Mouse (Mus musculus): ENCODE measurements at regions not wholly inside any gene's neighbourhood (a gene's known extent, or its start where the extent isn't known, plus 50 kb on each side); places are given as distances from the start of the nearest gene placed in this dataset.

DNA sequence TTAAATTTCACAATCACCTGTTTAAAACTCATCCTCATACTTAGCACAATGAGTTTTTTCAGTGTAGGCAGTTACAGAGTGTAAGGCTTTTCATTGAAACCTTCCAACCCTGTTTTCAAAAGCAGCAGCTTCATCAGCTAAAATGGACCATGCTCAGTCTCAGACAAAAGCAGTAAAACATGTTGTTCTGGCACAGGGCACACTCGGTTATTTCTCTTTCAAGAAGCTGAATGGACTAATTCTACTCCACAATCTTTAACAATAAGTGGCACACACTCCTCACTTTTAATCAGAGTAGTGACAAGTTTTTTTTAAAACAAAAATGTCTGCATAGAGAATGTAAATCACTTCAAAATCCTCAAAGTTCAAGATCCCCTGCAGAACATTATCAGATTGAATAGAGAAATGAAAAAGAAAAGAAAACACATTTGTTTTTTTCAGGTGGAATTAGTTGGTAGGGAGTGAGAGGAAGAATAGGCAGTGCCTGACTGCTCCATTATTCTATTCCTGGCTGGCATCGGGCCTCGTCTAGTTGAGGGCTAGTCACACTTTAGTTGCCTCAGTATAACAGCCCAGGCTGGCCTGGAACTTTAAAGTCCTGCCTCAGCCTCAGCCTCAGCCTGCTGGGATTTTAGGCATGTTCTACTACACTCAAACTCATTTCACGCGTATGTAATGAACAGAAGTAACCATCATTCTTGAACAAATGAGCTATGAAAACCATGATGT is 128.2 kb upstream of the Cp start:
- no peak for TF ChIP-seq CTCF (IDR thresholded peaks at IDR 0.05; ENCODE audit: control insufficient read depth, insufficient read depth, low read length)
- TF ChIP-seq POLR2A (IDR thresholded peaks at IDR 0.05; ENCODE audit: borderline replicate concordance, control insufficient read depth, low read depth, low read length): no peak
- H3K4me3 ChIP-seq (replicated peaks; ENCODE audit: control insufficient read depth, low read depth, low read length): no peak overlapping the region
- WGBS: 82% methylated on average over 5 of the region's 5 CpGs
- no peaks in the 10 kb centered on the region for H3K4me1 ChIP-seq (ENCODE audit: control insufficient read depth, insufficient read depth, low read length)
- no peak overlapping the region for H3K27ac ChIP-seq (ENCODE audit: control insufficient read depth, insufficient read depth, low read depth, low read length, poor library complexity)

- H3K4me3 ChIP-seq (replicated peaks; ENCODE audit: control insufficient read depth, low read depth, low read length): no peak overlapping the region
- no peak overlapping the region for H3K27ac ChIP-seq (ENCODE audit: control insufficient read depth, insufficient read depth, low read depth, low read length, poor library complexity)
- no peaks in the 10 kb centered on the region for H3K4me1 ChIP-seq (ENCODE audit: control insufficient read depth, insufficient read depth, low read length)
- TF ChIP-seq CTCF (IDR thresholded peaks at IDR 0.05; ENCODE audit: control insufficient read depth, insufficient read depth, low read length): no peak
- TF ChIP-seq POLR2A (IDR thresholded peaks at IDR 0.05; ENCODE audit: borderline replicate concordance, control insufficient read depth, low read depth, low read length): no peak
- WGBS: 24% methylated on average over 2 of the region's 2 CpGs
Observed at GRCm38 (mm10) chr3:19829752-19830151, 127.1 kb upstream of the Cp start.

GRCm38 (mm10) chr3:19848031-19848735 is 108.7 kb upstream of the Cp start:
- Histone ChIP-seq H3K4me1 (ENCODE audit: control insufficient read depth, insufficient read depth, low read length) (no peaks in the 10 kb centered on the region), H3K4me3 (replicated peaks; ENCODE audit: control insufficient read depth, low read depth, low read length) (no peak overlapping the region), H3K27ac (ENCODE audit: control insufficient read depth, insufficient read depth, low read depth, low read length, poor library complexity) (no peak overlapping the region)
- WGBS: 72% methylated on average over 6 of the region's 6 CpGs
- TF ChIP-seq CTCF (IDR thresholded peaks at IDR 0.05; ENCODE audit: control insufficient read depth, insufficient read depth, low read length): no peak
- TF ChIP-seq POLR2A (IDR thresholded peaks at IDR 0.05; ENCODE audit: borderline replicate concordance, control insufficient read depth, low read depth, low read length): no peak

DNA sequence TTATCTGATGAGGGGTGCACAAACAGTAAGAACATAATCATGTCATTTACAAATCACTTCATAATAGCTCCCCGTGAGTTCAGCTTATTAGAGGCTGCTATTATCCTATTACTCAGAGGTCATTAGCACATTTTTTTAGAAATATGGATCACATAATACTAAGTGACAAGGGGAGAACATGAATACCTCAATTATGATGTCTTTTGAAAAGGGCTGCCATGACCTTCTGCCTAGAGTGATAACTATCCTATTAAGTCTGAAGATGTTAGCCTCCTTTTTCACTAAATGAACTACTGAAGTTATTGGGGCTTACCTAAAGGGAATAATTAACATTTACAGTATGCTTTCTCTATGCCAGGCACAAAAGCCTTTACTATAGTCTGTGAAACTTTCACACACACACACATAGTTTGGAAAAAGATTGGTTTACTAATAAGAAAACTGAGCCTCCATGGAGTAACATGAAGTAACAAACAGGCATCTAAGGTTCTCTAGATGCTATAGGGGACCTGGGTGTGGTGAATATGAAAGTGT is 108.1 kb upstream of the Cp start:
- Histone ChIP-seq H3K27ac (ENCODE audit: control insufficient read depth, insufficient read depth, low read depth, low read length, poor library complexity) (no peak overlapping the region), H3K4me3 (replicated peaks; ENCODE audit: control insufficient read depth, low read depth, low read length) (no peak overlapping the region), H3K4me1 (ENCODE audit: control insufficient read depth, insufficient read depth, low read length) (no peaks in the 10 kb centered on the region)
- WGBS: 59% methylated on average over 1 of the region's 1 CpGs
- TF ChIP-seq CTCF (IDR thresholded peaks at IDR 0.05; ENCODE audit: control insufficient read depth, insufficient read depth, low read length): no peak
- TF ChIP-seq POLR2A (IDR thresholded peaks at IDR 0.05; ENCODE audit: borderline replicate concordance, control insufficient read depth, low read depth, low read length): no peak

DNA sequence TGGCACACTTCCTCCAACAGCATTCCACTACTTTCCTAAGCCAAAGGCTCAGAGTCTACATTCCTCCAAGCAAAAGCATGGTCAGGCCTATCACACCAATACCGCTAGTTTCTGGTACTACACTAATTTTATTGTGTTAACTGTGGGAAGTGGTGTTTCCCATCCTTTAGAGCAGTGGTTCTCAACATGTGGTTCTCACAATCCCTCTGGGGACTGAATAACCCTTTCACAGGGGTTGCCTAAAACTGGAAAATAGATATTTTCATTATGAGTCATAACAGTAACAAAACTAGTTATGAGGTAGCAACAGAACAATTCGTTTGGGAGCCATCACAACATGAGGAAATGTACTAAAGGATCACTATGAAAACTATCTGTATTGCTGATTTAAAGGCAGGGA is 74.2 kb upstream of the Cp start:
- Histone ChIP-seq H3K4me3 (replicated peaks; ENCODE audit: control insufficient read depth, low read depth, low read length) (no peak overlapping the region), H3K27ac (ENCODE audit: control insufficient read depth, insufficient read depth, low read depth, low read length, poor library complexity) (no peak overlapping the region), H3K4me1 (ENCODE audit: control insufficient read depth, insufficient read depth, low read length) (no peaks in the 10 kb centered on the region)
- WGBS: 60% methylated on average over 2 of the region's 2 CpGs
- TF ChIP-seq POLR2A (IDR thresholded peaks at IDR 0.05; ENCODE audit: borderline replicate concordance, control insufficient read depth, low read depth, low read length): no peak
- no peak for TF ChIP-seq CTCF (IDR thresholded peaks at IDR 0.05; ENCODE audit: control insufficient read depth, insufficient read depth, low read length)

DNA sequence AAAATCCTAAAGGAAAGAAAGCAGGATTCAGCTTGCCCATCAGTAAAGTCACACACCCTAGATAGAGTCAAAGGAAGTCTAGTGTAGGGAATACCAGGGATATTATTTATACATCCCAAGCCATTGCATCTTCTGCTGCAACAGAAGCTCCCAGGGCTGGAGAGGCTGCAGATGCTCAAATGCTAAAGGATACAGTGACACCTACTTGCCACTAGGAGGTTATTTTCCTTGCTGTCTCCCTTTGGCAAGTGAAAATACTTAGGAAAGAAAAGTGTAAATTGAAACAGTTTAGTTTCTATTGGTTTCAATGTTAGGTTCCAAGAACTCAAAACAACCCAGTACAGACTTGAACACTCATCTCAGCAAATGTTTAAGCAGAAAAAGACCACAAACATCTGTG is 68.4 kb upstream of the Cp start:
- Histone ChIP-seq H3K4me3 (replicated peaks; ENCODE audit: control insufficient read depth, low read depth, low read length) (no peak overlapping the region), H3K4me1 (ENCODE audit: control insufficient read depth, insufficient read depth, low read length) (no peaks in the 10 kb centered on the region), H3K27ac (ENCODE audit: control insufficient read depth, insufficient read depth, low read depth, low read length, poor library complexity) (no peak overlapping the region)
- TF ChIP-seq POLR2A (IDR thresholded peaks at IDR 0.05; ENCODE audit: borderline replicate concordance, control insufficient read depth, low read depth, low read length): no peak
- TF ChIP-seq CTCF (IDR thresholded peaks at IDR 0.05; ENCODE audit: control insufficient read depth, insufficient read depth, low read length): no peak

- 7% methylated on average over 10 of the region's 10 CpGs for WGBS
- Histone ChIP-seq H3K4me1 (ENCODE audit: control insufficient read depth, insufficient read depth, low read length) (peaks cover 2% of the 10 kb centered on the region; the same call in 1 of the 2 replicates), H3K27ac (ENCODE audit: control insufficient read depth, insufficient read depth, low read depth, low read length, poor library complexity) (no peak overlapping the region), H3K4me3 (replicated peaks; ENCODE audit: control insufficient read depth, low read depth, low read length) (peak overlapping the region; percentile 87)
- TF ChIP-seq CTCF (IDR thresholded peaks at IDR 0.05; ENCODE audit: control insufficient read depth, insufficient read depth, low read length): no peak
- TF ChIP-seq POLR2A (IDR thresholded peaks at IDR 0.05; ENCODE audit: borderline replicate concordance, control insufficient read depth, low read depth, low read length): no peak
Observed at GRCm38 (mm10) chr3:19894258-19894629, 62.6 kb upstream of the Cp start.

Measured in bone marrow, adult 2 months (tissue).